Mouse (Mus musculus): ENCODE results near the gene Neo1.

GRCm38 (mm10) chr9:59036159-59036731, at the start of gene Neo1:
- TF ChIP-seq CTCF (IDR thresholded peaks at IDR 0.05) (no peak), EP300 (IDR thresholded peaks at IDR 0.05) (no peak)
